Mouse (Mus musculus) heart, postnatal 25 days (tissue): ENCODE results near the gene Six6. TPM values are rescaled to one million over a fixed set of nuclear protein-coding genes. Genes with fewer than 3 reads are reported as not detected.
A peak's percentile ranks its signal among the peaks of the same experiment; 100 is the strongest.

Experiments used
- DNase-seq: peaks from one replicate; pipeline ENCODE4 v3.0.0; 2022; ENCODE audit warnings: low spot score
- intact Hi-C: fragments of 180-260 bp; cut with DNase I; formaldehyde crosslinking; loops from one replicate; pipeline ENCODE4 v1.15.1; 2025
- total RNA-seq, 2 experiments: library from RNA; stranded (reverse); gene quantifications; 2 replicates each; pipeline ENCODE4 v1.2.3; 2021

Gene Six6
- total RNA-seq, 2 experiments from 2014 or later: not detected

- no peak for DNase-seq
- intact Hi-C loops: no loop called here
These were observed 14.2 kb downstream of the Six6 start for GRCm38 (mm10) chr12:72953858-72954257.

DNA sequence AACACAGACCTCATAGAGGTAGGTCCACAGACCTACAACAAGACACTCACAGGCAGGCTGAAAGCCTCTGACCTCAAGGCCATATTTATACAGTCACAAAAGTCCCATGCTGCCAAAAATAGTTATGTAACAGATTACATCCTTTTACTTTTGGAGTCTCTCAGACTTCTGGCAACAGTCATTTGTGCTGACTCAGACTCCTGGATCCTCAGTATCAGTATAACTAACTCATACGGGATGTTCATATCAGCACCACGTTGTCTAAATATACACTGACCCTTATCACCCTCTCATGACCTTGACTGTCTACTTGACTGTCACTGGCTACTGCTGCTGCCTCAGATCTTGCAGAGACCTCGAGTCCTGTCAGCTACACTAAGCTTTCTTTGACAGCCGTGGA is 15.2 kb downstream of the Six6 start:
- intact Hi-C loops: no loop called here
- no peak for DNase-seq

GRCm38 (mm10) chr12:72957829-72958424 is 18.2 kb downstream of the Six6 start:
- intact Hi-C loops: no loop called here
- DNase-seq: no peak

DNA sequence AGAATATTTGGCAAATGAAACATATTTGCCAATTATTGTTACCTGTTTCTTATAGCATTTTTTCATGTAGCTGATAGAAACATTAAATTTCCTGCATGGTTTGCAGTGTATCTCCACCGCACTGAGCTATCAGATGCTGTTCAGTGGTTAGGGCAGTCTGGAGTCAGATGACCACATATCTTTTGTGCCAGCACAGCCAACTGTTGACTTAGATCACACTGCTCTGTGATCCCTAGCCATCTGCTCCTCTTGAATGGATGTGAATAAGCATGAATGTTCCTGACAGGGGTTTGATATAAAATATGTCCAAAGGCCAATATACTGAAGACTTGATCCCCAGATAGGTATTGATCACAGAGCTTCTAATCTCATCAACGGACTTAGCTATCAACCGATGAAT is 18.8 kb downstream of the Six6 start:
- intact Hi-C loops: no loop called here
- DNase-seq: no peak

- DNase-seq: no peak
- intact Hi-C loops: no loop called here
These were observed 23.1 kb downstream of the Six6 start for GRCm38 (mm10) chr12:72962761-72963160.

- DNase-seq: no peak
- intact Hi-C loops: no loop called here
These were observed 27.8 kb downstream of the Six6 start for GRCm38 (mm10) chr12:72967541-72967940.

DNA sequence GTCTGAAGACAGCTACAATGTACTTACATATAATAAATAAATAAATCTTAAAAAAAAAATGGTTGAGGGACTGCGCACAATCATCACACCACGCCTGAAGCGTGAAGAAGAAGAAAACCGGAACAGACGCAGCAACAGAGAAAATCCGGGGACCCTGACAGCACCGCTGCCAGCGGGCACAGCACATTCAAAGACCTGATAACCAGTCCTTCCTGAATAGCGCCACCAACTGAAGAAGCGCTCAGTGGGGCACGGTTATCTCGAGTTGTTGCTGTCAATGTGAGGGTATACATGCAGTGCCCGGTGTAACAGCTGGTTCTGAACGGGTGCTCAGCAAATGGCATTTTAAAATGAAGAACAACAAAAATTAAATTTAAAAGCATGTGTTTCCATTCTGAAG is 30.9 kb downstream of the Six6 start:
- no peak for DNase-seq
- intact Hi-C loops: loop anchor here (5.0 to 10.0 kb wide), 3 partner anchors 186 to 453 kb away; no protein-coding TSS in a partner anchor

- intact Hi-C loops: loop anchor here (2.0 to 10.0 kb wide), 4 partner anchors 124 to 456 kb away; no protein-coding TSS in a partner anchor
- DNase-seq: no peak
These were observed 33.5 kb downstream of the Six6 start for GRCm38 (mm10) chr12:72973161-72973560.

DNA sequence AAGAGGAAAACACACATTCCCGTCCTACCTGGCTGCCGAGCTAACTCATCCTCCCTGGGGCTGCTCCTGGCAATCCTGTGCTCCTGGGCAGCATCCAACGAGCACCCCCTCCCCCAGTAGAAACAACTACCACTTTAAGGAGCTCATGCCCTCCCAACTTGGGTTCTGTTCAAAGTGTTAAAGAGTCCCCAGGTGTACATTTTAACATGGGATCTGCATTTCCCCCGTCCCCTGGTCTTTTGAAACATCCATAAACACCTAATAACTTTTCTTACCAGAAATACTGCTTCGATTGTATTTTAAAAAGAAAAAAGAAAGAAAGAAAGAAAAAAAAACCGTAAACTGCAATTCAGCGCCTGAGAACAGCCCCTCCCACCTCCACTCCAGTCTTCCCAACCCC is 36.5 kb downstream of the Six6 start:
- DNase-seq: no peak
- intact Hi-C loops: loop anchor here (1.0 to 10.0 kb wide), 3 partner anchors 129 to 514 kb away; no protein-coding TSS in a partner anchor

- intact Hi-C loops: loop anchor here (1.0 to 10.0 kb wide), 3 partner anchors 129 to 514 kb away; no protein-coding TSS in a partner anchor
- DNase-seq: peak; percentile 41
These were observed 37.0 kb downstream of the Six6 start for GRCm38 (mm10) chr12:72976718-72977117.

GRCm38 (mm10) chr12:72977851-72978250 is 38.2 kb downstream of the Six6 start:
- intact Hi-C loops: loop anchor here (5.0 to 10.0 kb wide), 2 partner anchors 193 to 516 kb away; no protein-coding TSS in a partner anchor
- no peak for DNase-seq

DNA sequence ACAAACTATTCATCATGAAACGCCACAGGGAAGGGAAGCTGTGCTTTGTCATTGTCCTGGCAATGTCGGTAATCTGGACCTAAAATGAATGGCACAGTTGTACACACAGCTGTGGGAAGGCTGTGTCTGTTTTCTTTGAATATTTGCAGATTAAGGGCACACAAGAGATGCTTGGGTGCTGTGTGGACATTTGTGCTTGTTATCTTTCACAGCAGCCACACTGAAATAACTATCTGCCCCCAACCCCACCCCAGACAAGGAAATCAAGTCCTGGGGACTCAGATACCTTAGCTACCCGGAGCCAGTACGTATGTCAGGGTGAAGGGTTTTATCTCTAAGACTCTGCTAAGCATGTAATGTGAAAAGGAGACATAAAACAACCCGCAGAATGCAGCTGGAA is 39.5 kb downstream of the Six6 start:
- no peak for DNase-seq
- intact Hi-C loops: loop anchor here (5.0 to 10.0 kb wide), 2 partner anchors 194 to 517 kb away; no protein-coding TSS in a partner anchor

DNA sequence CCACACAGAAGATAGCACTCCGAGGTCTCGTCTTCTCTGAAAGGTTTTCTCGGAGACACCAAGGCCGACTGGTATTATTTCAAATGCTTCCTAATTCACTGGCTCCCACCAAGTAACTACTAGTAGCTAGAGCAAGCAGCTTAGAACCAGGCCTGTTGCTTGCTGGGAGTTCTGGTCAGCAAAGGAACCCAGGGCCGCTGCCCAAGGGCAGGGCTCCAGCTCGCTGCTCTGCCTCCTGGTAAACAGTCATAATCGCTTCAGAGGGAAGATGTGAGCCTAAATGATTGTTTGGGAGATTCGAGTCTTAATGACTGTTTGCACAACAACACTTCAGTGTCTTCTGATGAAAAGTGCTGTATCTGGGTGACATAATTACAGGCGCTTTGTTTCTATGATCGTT is 42.9 kb downstream of the Six6 start:
- intact Hi-C loops: no loop called here
- DNase-seq: no peak

GRCm38 (mm10) chr12:72983071-72983857 is 43.6 kb downstream of the Six6 start:
- DNase-seq: peak; percentile 34
- intact Hi-C loops: no loop called here

Other genes with a start within 250 kb of the Six6 start
- gene Ppm1a, start 182.4 kb upstream of the Six6 start, total RNA-seq: 100 to 1,000 TPM; 217 to 223 TPM
- under 1 TPM; 0.28 to 0.55 TPM for gene 4930447C04Rik, start 882 bp downstream of the Six6 start, total RNA-seq
- 1 to 10 TPM in 1 of 2 experiments, under 1 TPM in 1; 0.81 to 1.0 TPM for gene Six1, start 114.0 kb downstream of the Six6 start, total RNA-seq
- 1 to 10 TPM; 3.4 to 4.3 TPM for gene Six4, start 173.6 kb downstream of the Six6 start, total RNA-seq
- 10 to 100 TPM; 18.6 to 18.7 TPM for gene Mnat1, start 183.8 kb downstream of the Six6 start, total RNA-seq